Mouse (Mus musculus) heart, embryonic 15.5 days (tissue): ENCODE results near the gene Rpl10. TPM values are rescaled to one million over a fixed set of nuclear protein-coding genes. Genes with fewer than 3 reads are reported as not detected.

Source experiments
- ATAC-seq: fragments of 200-750 bp; cut with Nextera tagmentation; replicated peaks from 2 replicates; pipeline ENCODE4 v1.8.0; 2017; ENCODE audit warnings: low read depth, moderate TSS enrichment; ENCODE audit not compliant: insufficient number of reproducible peaks, insufficient read depth, low FRiP score
- H3K27ac ChIP-seq: fragments of 300-500 bp; sonication (generic); 2 replicates; pipeline ENCODE4 v1.5.1; 2015; ENCODE audit warnings: mild to moderate bottlenecking, inconsistent platforms
- H3K27me3 ChIP-seq: fragments of 300-500 bp; sonication (generic); 2 replicates; pipeline ENCODE4 v1.6.1; 2015; ENCODE audit warnings: inconsistent platforms
- H3K36me3 ChIP-seq: fragments of 300-500 bp; sonication (generic); 2 replicates; pipeline ENCODE4 v1.6.1; 2015; ENCODE audit warnings: mild to moderate bottlenecking, inconsistent platforms
- H3K4me1 ChIP-seq: fragments of 300-500 bp; sonication (generic); replicated peaks from 2 replicates; pipeline ENCODE4 v1.6.1; 2015; ENCODE audit warnings: inconsistent platforms
- H3K4me2 ChIP-seq: fragments of 300-500 bp; sonication (generic); 2 replicates; pipeline ENCODE4 v1.6.1; 2015; ENCODE audit warnings: inconsistent platforms, mild to moderate bottlenecking, moderate library complexity
- H3K4me3 ChIP-seq: fragments of 300-500 bp; sonication (generic); 2 replicates; pipeline ENCODE4 v1.5.1; 2015; ENCODE audit warnings: mild to moderate bottlenecking, inconsistent platforms
- H3K9ac ChIP-seq: fragments of 300-500 bp; sonication (generic); 2 replicates; pipeline ENCODE4 v1.6.1; 2015; ENCODE audit warnings: mild to moderate bottlenecking, inconsistent platforms
- H3K9me3 ChIP-seq: fragments of 300-500 bp; sonication (generic); replicated peaks from 2 replicates; pipeline ENCODE4 v1.6.1; 2016; ENCODE audit warnings: inconsistent platforms
- WGBS: fragments of 180-500 bp; shearing (Covaris S2); methylation state at CpG from one replicate; pipeline ENCODE4 v1.1.7; 2015; ENCODE audit warnings: mixed read lengths; 5-methylcytosine and 5-hydroxymethylcytosine counted together
- polyA plus RNA-seq: library from polyadenylated mRNA; unstranded; fragments of >200 nt; fragmentation: Nextera tagmentation; extraction: Ambion mirVana; gene quantifications from 2 replicates; pipeline ENCODE4 v1.2.1, GENCODE M21; 2015

Rpl10 gene
- polyA plus RNA-seq, 1 experiment from 2014 or later: 413 TPM

- Histone ChIP-seq H3K4me3 (peak overlapping the region; percentile 53), H3K9me3 (no peaks in the 10 kb centered on the region), H3K4me2 (peak overlapping the region; percentile 70), H3K27ac (peak overlapping the region; percentile 80), H3K9ac (peak overlapping the region; percentile 60; the same call in 1 of the 2 replicates), H3K4me1 (peaks cover 9% of the 10 kb centered on the region), H3K27me3 (no peaks in the 10 kb centered on the region), H3K36me3 (no peaks in the 10 kb centered on the region)
- ATAC-seq: no peak
- WGBS: 13% methylated on average over 3 of the region's 3 CpGs
Measured at GRCm38 (mm10) chrX:74248651-74249050, 22.0 kb upstream of the Rpl10 start.

- H3K9ac ChIP-seq: peak within 1 kb of the TSS; percentile 60
- peak within 1 kb of the TSS; percentile 80 for H3K27ac ChIP-seq
- H3K27me3 ChIP-seq: no peaks in the 10 kb centered on the region
- peak within 1 kb of the TSS; percentile 70 for H3K4me2 ChIP-seq
- peak within 1 kb of the TSS; percentile 53 for H3K4me3 ChIP-seq
- no peaks in the 10 kb centered on the region for H3K9me3 ChIP-seq
- no peak for ATAC-seq
- H3K4me1 ChIP-seq: peaks cover 5% of the 10 kb centered on the region; the same call in 1 of the 2 replicates
- no peaks in the 10 kb centered on the region for H3K36me3 ChIP-seq
- WGBS: 6% methylated on average over 38 of the region's 38 CpGs
Measured at GRCm38 (mm10) chrX:74249615-74250014, 21.0 kb upstream of the Rpl10 start, which contains the start of gene Flna. TSS of gene Flna (minus strand) at chrX:74249820.

- H3K9me3 ChIP-seq: no peaks in the 10 kb centered on the region
- ATAC-seq: peak; percentile 94
- H3K36me3 ChIP-seq: peaks cover 8% of the 10 kb centered on the region; the same call in 1 of the 2 replicates
- H3K4me2 ChIP-seq: peak within 1 kb of the TSS; percentile 70
- 22% methylated on average over 39 of the region's 39 CpGs for WGBS
- peak within 1 kb of the TSS; percentile 68 for H3K9ac ChIP-seq
- H3K27me3 ChIP-seq: no peaks in the 10 kb centered on the region
- H3K4me1 ChIP-seq: peaks cover 4% of the 10 kb centered on the region
- peak within 1 kb of the TSS; percentile 63 for H3K4me3 ChIP-seq
- H3K27ac ChIP-seq: peak within 1 kb of the TSS; percentile 94
Measured at GRCm38 (mm10) chrX:74254153-74254887, 16.3 kb upstream of the Rpl10 start, which contains the start of gene Emd. TSS of gene Emd (plus strand) at chrX:74254687.

GRCm38 (mm10) chrX:74254888-74255565 is 15.6 kb upstream of the Rpl10 start:
- Histone ChIP-seq H3K27ac (peak overlapping the region; percentile 94), H3K4me2 (peak overlapping the region; percentile 70), H3K9me3 (no peaks in the 10 kb centered on the region), H3K4me1 (peaks cover 4% of the 10 kb centered on the region), H3K36me3 (peaks cover 8% of the 10 kb centered on the region; the same call in 1 of the 2 replicates), H3K9ac (peak overlapping the region; percentile 68), H3K4me3 (peak overlapping the region; percentile 63), H3K27me3 (no peaks in the 10 kb centered on the region)
- ATAC-seq: peak; percentile 54
- 16% methylated on average over 31 of the region's 31 CpGs for WGBS

GRCm38 (mm10) chrX:74257746-74258145 is 12.9 kb upstream of the Rpl10 start:
- Histone ChIP-seq H3K27me3 (no peaks in the 10 kb centered on the region), H3K4me3 (no peak overlapping the region), H3K27ac (no peak overlapping the region), H3K4me1 (peaks cover 4% of the 10 kb centered on the region), H3K4me2 (no peak overlapping the region), H3K9ac (no peak overlapping the region), H3K36me3 (peaks cover 8% of the 10 kb centered on the region; the same call in 1 of the 2 replicates), H3K9me3 (no peaks in the 10 kb centered on the region)
- ATAC-seq: no peak
- 89% methylated on average over 3 of the region's 3 CpGs for WGBS

GRCm38 (mm10) chrX:74269736-74270061 is 913 bp upstream of the Rpl10 start:
- Histone ChIP-seq H3K9ac (peak overlapping the region; percentile 44), H3K4me1 (0 out of 2 replicates have a peak, but pooled peaks cover 5% of the 10 kb centered on the region), H3K27ac (peak overlapping the region; percentile 91), H3K36me3 (peaks cover 3% of the 10 kb centered on the region; the same call in 1 of the 2 replicates), H3K9me3 (no peaks in the 10 kb centered on the region), H3K27me3 (no peaks in the 10 kb centered on the region), H3K4me3 (peak overlapping the region; percentile 62), H3K4me2 (peak overlapping the region; percentile 57)
- WGBS: 18% methylated on average over 3 of the region's 3 CpGs
- peak; percentile 29; the same call in 1 of the 2 replicates for ATAC-seq

- H3K27ac ChIP-seq: peak overlapping the region; percentile 57
- no peaks in the 10 kb centered on the region for H3K27me3 ChIP-seq
- H3K4me3 ChIP-seq: peak overlapping the region; percentile 62
- WGBS: 13% methylated on average over 27 of the region's 27 CpGs
- H3K36me3 ChIP-seq: peaks cover 3% of the 10 kb centered on the region; the same call in 1 of the 2 replicates
- H3K9me3 ChIP-seq: no peaks in the 10 kb centered on the region
- peak overlapping the region; percentile 60 for H3K4me2 ChIP-seq
- no peak for ATAC-seq
- H3K4me1 ChIP-seq: 0 out of 2 replicates have a peak, but pooled peaks cover 5% of the 10 kb centered on the region
- H3K9ac ChIP-seq: peak overlapping the region; percentile 62
Measured at GRCm38 (mm10) chrX:74270902-74271551, 415 bp downstream of the Rpl10 start.

GRCm38 (mm10) chrX:74273422-74274322 is 3.1 kb downstream of the Rpl10 start:
- Histone ChIP-seq H3K4me2 (no peak overlapping the region), H3K27me3 (no peaks in the 10 kb centered on the region), H3K27ac (peak overlapping the region; percentile 37; the same call in 1 of the 2 replicates), H3K36me3 (peaks cover 3% of the 10 kb centered on the region; the same call in 1 of the 2 replicates), H3K9me3 (no peaks in the 10 kb centered on the region), H3K4me1 (0 out of 2 replicates have a peak, but pooled peaks cover 5% of the 10 kb centered on the region), H3K4me3 (no peak overlapping the region), H3K9ac (no peak overlapping the region)
- 29% methylated on average over 10 of the region's 10 CpGs for WGBS
- no peak for ATAC-seq

- H3K4me2 ChIP-seq: no peak overlapping the region
- ATAC-seq: no peak
- 70% methylated on average over 8 of the region's 8 CpGs for WGBS
- no peaks in the 10 kb centered on the region for H3K27me3 ChIP-seq
- H3K9me3 ChIP-seq: no peaks in the 10 kb centered on the region
- no peak overlapping the region for H3K9ac ChIP-seq
- peaks cover 2% of the 10 kb centered on the region; the same call in 1 of the 2 replicates for H3K4me1 ChIP-seq
- no peak overlapping the region for H3K27ac ChIP-seq
- peaks cover 3% of the 10 kb centered on the region; the same call in 1 of the 2 replicates for H3K36me3 ChIP-seq
- no peak overlapping the region for H3K4me3 ChIP-seq
Measured at GRCm38 (mm10) chrX:74277916-74278315, 7.3 kb downstream of the Rpl10 start.

- ATAC-seq: peak; percentile 15
- WGBS: 9% methylated on average over 14 of the region's 14 CpGs
Measured at GRCm38 (mm10) chrX:74281041-74281731, 10.6 kb downstream of the Rpl10 start.

More at GRCm38 (mm10) chrX:74281041-74281731, 10.6 kb downstream of the Rpl10 start:
- Histone ChIP-seq H3K27ac (peak overlapping the region; percentile 92), H3K36me3 (no peaks in the 10 kb centered on the region), H3K27me3 (no peaks in the 10 kb centered on the region), H3K9me3 (no peaks in the 10 kb centered on the region), H3K4me1 (peaks cover 8% of the 10 kb centered on the region), H3K4me2 (peak overlapping the region; percentile 78), H3K4me3 (peak overlapping the region; percentile 64), H3K9ac (peak overlapping the region; percentile 56)
